Mouse (Mus musculus): Measurements from ENCODE around the gene Cldn10.

Gene Cldn10

GRCm38 (mm10) chr14:118910332-118911222, 122.9 kb downstream of the Cldn10 start:
- DNase-seq (ENCODE audit: low read depth, low spot score), result peak; percentile 77

- DNase-seq (ENCODE audit: low read depth, low spot score), result no peak
Measured at GRCm38 (mm10) chr14:118911521-118911920, 123.8 kb downstream of the Cldn10 start.

DNA sequence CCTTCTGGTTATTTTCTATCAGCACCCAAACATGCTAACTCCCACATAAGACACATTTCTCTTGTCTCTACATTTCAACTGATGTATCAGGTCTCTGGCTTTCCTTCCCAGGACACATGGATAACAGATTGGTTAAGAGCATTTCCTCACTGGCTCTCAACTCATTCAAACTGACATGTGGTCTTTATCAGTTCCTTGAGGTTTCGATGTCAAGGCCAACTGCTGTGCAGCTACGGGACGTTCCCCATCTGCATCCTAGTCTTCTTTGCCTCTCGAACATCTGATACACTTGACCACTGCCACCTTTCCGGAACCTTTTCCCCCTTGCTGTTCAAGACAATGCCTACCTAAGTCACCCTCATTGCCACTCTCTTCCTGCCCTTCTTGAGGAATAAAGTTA, 125.9 kb downstream of the Cldn10 start:
- no peak for DNase-seq (ENCODE audit: low read depth, low spot score)

DNA sequence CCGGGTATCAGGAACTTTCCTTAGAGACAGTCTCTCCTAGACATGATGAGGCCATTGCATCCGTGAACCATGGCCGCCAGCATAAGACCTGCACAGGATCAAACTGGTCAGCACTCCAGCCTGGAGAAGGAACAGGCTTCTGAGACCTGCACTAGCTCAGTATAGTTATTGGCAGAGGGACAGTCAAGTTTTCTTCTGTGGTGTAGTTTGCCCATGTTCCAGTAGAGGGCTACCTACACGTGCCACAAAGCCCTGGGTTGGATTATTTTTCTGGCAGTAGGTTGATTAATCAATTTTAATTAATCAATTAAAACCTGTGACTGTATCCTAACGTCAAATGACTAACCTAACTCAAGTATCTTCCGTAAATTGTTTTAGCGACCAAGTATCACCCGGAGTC, 131.3 kb downstream of the Cldn10 start:
- peak; percentile 62 for DNase-seq (ENCODE audit: low read depth, low spot score)

GRCm38 (mm10) chr14:118920654-118921053, 132.9 kb downstream of the Cldn10 start:
- DNase-seq (ENCODE audit: low read depth, low spot score), result no peak

DNA sequence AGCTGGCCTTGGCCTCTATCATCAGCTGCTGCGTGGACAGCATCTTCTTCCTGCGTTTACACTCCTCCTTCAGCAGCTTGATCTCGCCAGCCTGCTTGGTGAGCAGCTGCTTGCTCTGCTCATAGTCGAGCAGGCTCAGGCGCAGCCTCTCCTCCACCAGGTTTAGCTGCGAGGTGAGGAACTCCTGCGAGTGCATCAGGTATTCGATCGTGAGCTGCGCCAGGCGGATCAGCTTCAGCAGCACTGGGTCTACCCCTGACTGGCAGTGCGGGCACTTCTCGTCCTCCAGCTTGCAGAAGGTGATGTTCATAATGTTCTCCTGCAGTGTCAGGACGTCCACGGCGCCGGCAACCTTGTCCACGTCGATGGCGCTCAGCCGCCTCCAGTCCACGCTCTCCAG, 134.5 kb downstream of the Cldn10 start:
- no peak for DNase-seq (ENCODE audit: low read depth, low spot score)

GRCm38 (mm10) chr14:118922667-118923184, 135.0 kb downstream of the Cldn10 start:
- no peak for DNase-seq (ENCODE audit: low read depth, low spot score)

All from 3T3-L1 (cell line).